ENCODE assay signal across 8 mouse cellular contexts in genomic region chr11:61929323-61930097, GRCm38 (mm10). TPM values are rescaled to one million over a fixed set of nuclear protein-coding genes. Genes with fewer than 3 reads are reported as not detected.
DNase-seq lines count a peak whose midpoint lies in the region; ATAC-seq and TF ChIP-seq lines count a peak whose summit lies in the region.

No protein-coding gene starts in this region.

- no peaks in the 10 kb centered on the region for H3K27me3 ChIP-seq in heart, embryonic 14.5 days (ENCODE audit: control insufficient read depth, insufficient read depth, low read length)
- H3K27me3 ChIP-seq in E14TG2a.4 (ENCODE audit: insufficient read depth, low read length) = peaks cover 3% of the 10 kb centered on the region; the same call in 1 of the 2 replicates
- no peaks in the 10 kb centered on the region for H3K27me3 ChIP-seq in forebrain, embryonic 11.5 days (ENCODE audit: control insufficient read depth, insufficient read depth, low read length)
- H3K27me3 ChIP-seq in liver, embryonic 14.5 days (ENCODE audit: control insufficient read depth, insufficient read depth, low read length) = no peaks in the 10 kb centered on the region

- TF ChIP-seq CTCF in E14TG2a.4 (conservative IDR thresholded peaks at IDR 0.05; ENCODE audit: low read length) = no peak
- TF ChIP-seq CTCF in liver, embryonic 14.5 days (IDR thresholded peaks at IDR 0.05; ENCODE audit: low read depth) = no peak

- TF ChIP-seq EP300 in liver, embryonic 14.5 days (IDR thresholded peaks at IDR 0.05; ENCODE audit: low read depth) = no peak

- H3K9me3 ChIP-seq in heart, embryonic 14.5 days (ENCODE audit: control insufficient read depth, low read length) = no peaks in the 10 kb centered on the region
- no peaks in the 10 kb centered on the region for H3K9me3 ChIP-seq in E14TG2a.4 (ENCODE audit: low read length)
- H3K9me3 ChIP-seq in forebrain, embryonic 11.5 days (ENCODE audit: control insufficient read depth, low read length) = no peaks in the 10 kb centered on the region
- H3K9me3 ChIP-seq in liver, embryonic 14.5 days (ENCODE audit: control insufficient read depth, low read length) = no peaks in the 10 kb centered on the region

- H3K4me2 ChIP-seq in heart, embryonic 14.5 days (ENCODE audit: low read length) = peak overlapping the region; percentile 78
- H3K4me2 ChIP-seq in forebrain, embryonic 11.5 days (ENCODE audit: low read depth, low read length, severe bottlenecking) = peak overlapping the region; percentile 63
- peak overlapping the region; percentile 99 for H3K4me2 ChIP-seq in liver, embryonic 14.5 days (ENCODE audit: low read depth)

- peaks cover 4 to 22% of the 10 kb centered on the region in 2 experiments for H3K4me1 ChIP-seq in heart, embryonic 14.5 days (ENCODE audit: control insufficient read depth in 2 of 2, insufficient read depth in 2 of 2, low read length in 2 of 2)
- peaks cover 35% of the 10 kb centered on the region for H3K4me1 ChIP-seq in E14TG2a.4 (replicated peaks; ENCODE audit: low read depth, low read length)
- no peaks in the 10 kb centered on the region for H3K4me1 ChIP-seq in forebrain, embryonic 11.5 days (replicated peaks; ENCODE audit: control insufficient read depth, insufficient read depth, low read length)
- peaks cover 15 to 17% of the 10 kb centered on the region in 2 experiments for H3K4me1 ChIP-seq in liver, embryonic 14.5 days (replicated peaks; ENCODE audit: control insufficient read depth in 2 of 2, insufficient read depth in 2 of 2, low read length in 1 of 2)

- no peak for DNase-seq in heart, postnatal 4 days
- DNase-seq in forebrain, embryonic 11.5 days (ENCODE audit: low spot score) = no peak
- peak in 1 of 3 experiments; percentile 17 for DNase-seq in liver, embryonic 14.5 days (ENCODE audit: low read depth in 3 of 3, low spot score in 3 of 3)
- DNase-seq in retina, embryonic 14.5 days (ENCODE audit: low spot score) = no peak
- DNase-seq in testis, postnatal 10 days (ENCODE audit: low spot score) = no peak
- no peak for DNase-seq in layer of hippocampus, postnatal 10 days (ENCODE audit: low spot score in 2 of 2)

- peak overlapping the region; percentile 88 to 99 for H3K27ac ChIP-seq in heart, embryonic 14.5 days (replicated peaks in 1 of 2; ENCODE audit: control insufficient read depth in 1 of 2, insufficient read depth in 1 of 2, low read depth in 2 of 2, low read length in 2 of 2)
- peak overlapping the region; percentile 79 for H3K27ac ChIP-seq in forebrain, embryonic 11.5 days (ENCODE audit: low read depth, low read length)
- peak overlapping the region; percentile 88 for H3K27ac ChIP-seq in liver, embryonic 14.5 days

- WGBS in heart, embryonic 14.5 days = 3% methylated on average over 45 of the region's 47 CpGs
- 3% methylated on average over 43 of the region's 47 CpGs for WGBS in forebrain, embryonic 11.5 days
- under 1% methylated on average over 47 of the region's 47 CpGs for WGBS in liver, embryonic 14.5 days (ENCODE audit: insufficient replicate concordance)

- peak; percentile 51 for ATAC-seq in heart, embryonic 14.5 days (ENCODE audit: insufficient number of reproducible peaks, insufficient read depth, low FRiP score, low read depth)
- ATAC-seq in forebrain, embryonic 11.5 days (replicated peaks; ENCODE audit: low FRiP score) = peak; percentile 78
- peak; percentile 68 for ATAC-seq in liver, embryonic 14.5 days (ENCODE audit: insufficient read depth)

- peak overlapping the region; percentile 96 for H3K9ac ChIP-seq in heart, embryonic 14.5 days (ENCODE audit: low read length)
- H3K9ac ChIP-seq in forebrain, embryonic 11.5 days (ENCODE audit: low read length) = peak overlapping the region; percentile 88
- peak overlapping the region; percentile 99 for H3K9ac ChIP-seq in liver, embryonic 14.5 days (replicated peaks)

- H3K4me3 ChIP-seq in heart, embryonic 14.5 days (ENCODE audit: control insufficient read depth in 1 of 2, insufficient read depth in 1 of 2, low read depth in 1 of 2, low read length in 2 of 2) = peak overlapping the region; percentile 97 to 98
- peak overlapping the region; percentile 93 for H3K4me3 ChIP-seq in E14TG2a.4 (replicated peaks; ENCODE audit: low read length)
- peak overlapping the region; percentile 71 for H3K4me3 ChIP-seq in forebrain, embryonic 11.5 days (ENCODE audit: low read depth, low read length)
- peak overlapping the region; percentile 92 to 100 for H3K4me3 ChIP-seq in liver, embryonic 14.5 days (ENCODE audit: insufficient read depth in 1 of 2, low read depth in 2 of 2, low read length in 2 of 2)

- 0 out of 2 replicates have a peak, but pooled peaks cover 3% of the 10 kb centered on the region for H3K36me3 ChIP-seq in heart, embryonic 14.5 days (ENCODE audit: control insufficient read depth, insufficient read depth, low read length)
- peaks cover 12% of the 10 kb centered on the region; the same call in 1 of the 2 replicates for H3K36me3 ChIP-seq in E14TG2a.4 (ENCODE audit: insufficient read depth, low read length)
- no peaks in the 10 kb centered on the region for H3K36me3 ChIP-seq in forebrain, embryonic 11.5 days (ENCODE audit: control insufficient read depth, insufficient read depth, low read length)
- peaks cover 2% of the 10 kb centered on the region; the same call in 1 of the 2 replicates for H3K36me3 ChIP-seq in liver, embryonic 14.5 days (replicated peaks; ENCODE audit: control insufficient read depth, insufficient read depth, low read depth)

RNA-seq across cellular contexts. Expression of gene Akap10, which starts 0.5 kb away (rescaled TPM):
- 18.5 and 18.7 TPM in 2 replicates for polyA plus RNA-seq in heart, embryonic 14.5 days (2014; fragmentation: Nextera tagmentation; extraction: Ambion mirVana)
- total RNA-seq in heart, postnatal 4 days (2021) = 10 to 100 TPM; 16.9 to 18.6 TPM
- 17.2 and 18.6 TPM in 2 replicates for polyA plus RNA-seq in forebrain, embryonic 11.5 days (2014; fragmentation: Nextera tagmentation; extraction: Ambion mirVana)
- 5.4 and 6.5 TPM in 2 replicates for polyA plus RNA-seq in liver, embryonic 14.5 days (2012; rRNA removed)
- polyA plus RNA-seq in liver, embryonic 14.5 days (2014; fragmentation: Nextera tagmentation; extraction: Ambion mirVana) = 5.7 and 6.3 TPM in 2 replicates
- total RNA-seq in layer of hippocampus, postnatal 10 days (2021) = 10 to 100 TPM; 26.4 to 31.2 TPM

RNA-seq across cellular contexts. Expression of gene Specc1, which starts 27.1 kb away (rescaled TPM):
- 12.1 and 12.2 TPM in 2 replicates for polyA plus RNA-seq in heart, embryonic 14.5 days (2014; fragmentation: Nextera tagmentation; extraction: Ambion mirVana)
- 10 to 100 TPM; 18.3 to 26.7 TPM for total RNA-seq in heart, postnatal 4 days (2021)
- polyA plus RNA-seq in forebrain, embryonic 11.5 days (2014; fragmentation: Nextera tagmentation; extraction: Ambion mirVana) = 19.0 and 20.2 TPM in 2 replicates
- 23.5 and 26.2 TPM in 2 replicates for polyA plus RNA-seq in liver, embryonic 14.5 days (2012; rRNA removed)
- 40.5 and 43.5 TPM in 2 replicates for polyA plus RNA-seq in liver, embryonic 14.5 days (2014; fragmentation: Nextera tagmentation; extraction: Ambion mirVana)
- total RNA-seq in layer of hippocampus, postnatal 10 days (2021) = 10 to 100 TPM; 38.6 to 39.0 TPM
